Mouse (Mus musculus) cerebellum, adult 2 months (tissue): Measurements from ENCODE around the gene Lrrc7. TPM values are rescaled to one million over a fixed set of nuclear protein-coding genes. Genes with fewer than 3 reads are reported as not detected.

ENCODE experiments used
- DNase-seq, 2 experiments: peaks; one replicate each; pipeline ENCODE4 v3.0.0; 2021
- H3K27ac ChIP-seq: fragments of 200-500 bp; 2 replicates; pipeline ENCODE4 v1.5.1; 2012; ENCODE audit warnings: low read length, control low read depth, inconsistent platforms; ENCODE audit not compliant: insufficient read depth
- H3K27me3 ChIP-seq: fragments of 200-500 bp; 2 replicates; pipeline ENCODE4 v1.6.1; 2012; ENCODE audit warnings: inconsistent platforms, mild to moderate bottlenecking, low read length, moderate library complexity; ENCODE audit not compliant: control insufficient read depth, insufficient read depth
- H3K4me1 ChIP-seq: fragments of 200-500 bp; 2 replicates; pipeline ENCODE4 v1.6.1; 2011; ENCODE audit warnings: low read length; ENCODE audit not compliant: control insufficient read depth, insufficient read depth
- H3K4me3 ChIP-seq: fragments of 200-500 bp; replicated peaks from 2 replicates; pipeline ENCODE3; 2011; ENCODE audit warnings: mild to moderate bottlenecking, low read depth, low read length, control low read depth; ENCODE audit not compliant: insufficient read depth
- CTCF ChIP-seq: fragments of 200-500 bp; IDR thresholded peaks from 2 replicates; pipeline ENCODE4 v1.5.1; 2011; ENCODE audit warnings: low read depth, mild to moderate bottlenecking, control low read depth, low read length, moderate library complexity, borderline replicate concordance; ENCODE audit not compliant: insufficient read depth
- POLR2A ChIP-seq: fragments of 200-500 bp; IDR thresholded peaks from 2 replicates; pipeline ENCODE4 v1.6.1; 2011; ENCODE audit warnings: low read length, control low read depth, borderline replicate concordance; ENCODE audit not compliant: insufficient read depth
- WGBS: fragments of 180-500 bp; shearing (Covaris S2); methylation state at CpG from one replicate; pipeline ENCODE4 v1.1.7; 2018; 5-methylcytosine and 5-hydroxymethylcytosine counted together
- polyA plus RNA-seq: library from polyadenylated mRNA; depleted of rRNA; stranded (reverse); fragments of >200 nt; gene quantifications from 2 replicates; pipeline ENCODE4 v1.2.3, GENCODE M21; 2012

Gene Lrrc7
- polyA plus RNA-seq, 1 experiment, result 2.0 TPM

DNA sequence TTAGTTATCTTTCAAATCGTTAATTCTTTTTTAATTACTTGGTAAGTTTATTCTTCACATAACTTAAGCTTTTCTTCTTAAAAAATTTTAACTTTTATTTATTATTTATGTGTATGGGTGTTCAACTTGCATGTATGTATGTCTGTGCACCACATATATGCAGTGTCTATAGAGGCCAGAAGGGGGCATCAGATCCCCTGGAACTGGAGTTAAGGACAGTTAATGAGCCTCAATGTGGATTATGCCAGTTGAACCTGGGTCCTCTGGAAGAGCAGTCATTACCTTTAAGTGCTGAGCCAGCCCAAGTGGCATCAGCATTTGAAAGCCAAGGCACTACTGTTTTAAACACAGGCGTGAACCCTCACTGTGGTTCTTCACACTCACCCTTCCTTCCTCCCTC lies 352.0 kb downstream of the Lrrc7 start:
- WGBS, result 20% methylated on average over 2 of the region's 2 CpGs
- H3K27ac ChIP-seq, result no peak overlapping the region
- peak in 1 of 2 experiments; percentile 2 for DNase-seq
- H3K27me3 ChIP-seq, result no peaks in the 10 kb centered on the region
- H3K4me1 ChIP-seq, result no peaks in the 10 kb centered on the region
- TF ChIP-seq CTCF (peak; percentile 16; the same call in 1 of the 2 replicates), POLR2A (no peak)
- no peak overlapping the region for H3K4me3 ChIP-seq

- no peak overlapping the region for H3K27ac ChIP-seq
- TF ChIP-seq POLR2A (no peak), CTCF (no peak)
- no peaks in the 10 kb centered on the region for H3K4me1 ChIP-seq
- H3K4me3 ChIP-seq, result no peak overlapping the region
- no peak for DNase-seq
- no peaks in the 10 kb centered on the region for H3K27me3 ChIP-seq
- 59% methylated on average over 2 of the region's 2 CpGs for WGBS
Observed at GRCm38 (mm10) chr3:158207840-158208239, 354.2 kb downstream of the Lrrc7 start.

DNA sequence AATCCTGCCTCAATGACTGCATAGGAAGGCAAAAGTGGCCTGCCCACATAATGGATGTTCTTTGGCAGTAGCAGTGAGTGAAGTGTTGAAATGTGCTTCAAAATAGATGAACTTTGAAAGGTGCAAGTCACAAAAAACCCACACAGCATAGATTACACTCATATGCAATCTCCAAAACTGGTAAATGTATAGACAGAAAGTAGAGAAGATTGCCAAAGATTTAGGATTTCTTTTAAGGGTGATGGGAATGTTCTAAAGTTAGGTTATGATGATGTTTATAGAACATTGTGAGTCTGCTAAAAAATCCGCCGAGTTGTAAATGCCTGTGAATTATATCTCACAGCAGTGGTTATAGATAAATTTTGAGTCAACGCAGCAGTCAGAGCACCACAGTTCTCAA lies 359.2 kb downstream of the Lrrc7 start:
- H3K4me1 ChIP-seq, result no peaks in the 10 kb centered on the region
- no peak overlapping the region for H3K27ac ChIP-seq
- H3K27me3 ChIP-seq, result no peaks in the 10 kb centered on the region
- no peak overlapping the region for H3K4me3 ChIP-seq
- no peak for TF ChIP-seq POLR2A
- TF ChIP-seq CTCF, result no peak
- WGBS, result 92% methylated on average over 3 of the region's 3 CpGs
- no peak for DNase-seq

DNA sequence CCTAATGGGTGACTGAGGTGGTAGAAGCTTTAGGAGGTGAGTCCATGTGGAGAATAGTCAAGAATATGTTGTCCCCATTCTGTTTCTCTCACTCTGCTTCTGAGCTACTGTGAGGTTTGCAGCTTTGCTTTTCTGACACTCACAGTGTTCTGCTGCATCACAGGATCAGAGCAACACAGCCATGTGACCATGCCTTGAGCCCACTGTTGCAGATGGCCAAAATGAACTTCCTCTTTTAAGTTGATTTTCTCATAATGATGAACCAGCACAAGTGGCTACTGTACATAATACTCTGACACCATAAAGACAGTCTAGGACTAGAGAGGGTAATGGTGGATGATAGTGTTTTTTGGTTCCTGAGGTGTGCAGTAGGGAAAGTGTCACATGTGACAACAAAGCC lies 366.6 kb downstream of the Lrrc7 start:
- Histone ChIP-seq H3K4me1 (no peaks in the 10 kb centered on the region), H3K27ac (no peak overlapping the region), H3K4me3 (no peak overlapping the region), H3K27me3 (no peaks in the 10 kb centered on the region)
- no peak for DNase-seq
- TF ChIP-seq CTCF, result no peak
- no peak for TF ChIP-seq POLR2A

DNA sequence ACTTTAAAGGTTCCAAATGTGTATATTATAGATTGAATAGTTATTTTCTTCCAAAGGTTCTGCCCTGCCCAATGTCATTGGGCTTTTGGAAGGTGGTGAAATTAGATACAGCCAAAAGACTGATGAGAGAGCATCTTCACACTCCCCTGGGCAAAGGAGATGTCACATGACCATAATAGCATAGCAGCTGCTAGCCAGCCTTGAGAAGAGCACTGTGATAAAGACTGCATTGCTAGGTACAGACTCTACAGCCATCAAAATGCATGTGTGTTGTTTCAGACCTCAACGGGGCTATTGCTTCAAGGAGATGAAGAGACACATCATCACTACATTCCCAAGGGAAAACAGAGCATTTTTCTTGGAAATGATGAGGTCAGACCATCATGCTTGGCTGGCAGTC lies 368.8 kb downstream of the Lrrc7 start:
- 69% methylated on average over 1 of the region's 1 CpGs for WGBS
- H3K4me3 ChIP-seq, result no peak overlapping the region
- no peak for TF ChIP-seq POLR2A
- TF ChIP-seq CTCF, result no peak

DNA sequence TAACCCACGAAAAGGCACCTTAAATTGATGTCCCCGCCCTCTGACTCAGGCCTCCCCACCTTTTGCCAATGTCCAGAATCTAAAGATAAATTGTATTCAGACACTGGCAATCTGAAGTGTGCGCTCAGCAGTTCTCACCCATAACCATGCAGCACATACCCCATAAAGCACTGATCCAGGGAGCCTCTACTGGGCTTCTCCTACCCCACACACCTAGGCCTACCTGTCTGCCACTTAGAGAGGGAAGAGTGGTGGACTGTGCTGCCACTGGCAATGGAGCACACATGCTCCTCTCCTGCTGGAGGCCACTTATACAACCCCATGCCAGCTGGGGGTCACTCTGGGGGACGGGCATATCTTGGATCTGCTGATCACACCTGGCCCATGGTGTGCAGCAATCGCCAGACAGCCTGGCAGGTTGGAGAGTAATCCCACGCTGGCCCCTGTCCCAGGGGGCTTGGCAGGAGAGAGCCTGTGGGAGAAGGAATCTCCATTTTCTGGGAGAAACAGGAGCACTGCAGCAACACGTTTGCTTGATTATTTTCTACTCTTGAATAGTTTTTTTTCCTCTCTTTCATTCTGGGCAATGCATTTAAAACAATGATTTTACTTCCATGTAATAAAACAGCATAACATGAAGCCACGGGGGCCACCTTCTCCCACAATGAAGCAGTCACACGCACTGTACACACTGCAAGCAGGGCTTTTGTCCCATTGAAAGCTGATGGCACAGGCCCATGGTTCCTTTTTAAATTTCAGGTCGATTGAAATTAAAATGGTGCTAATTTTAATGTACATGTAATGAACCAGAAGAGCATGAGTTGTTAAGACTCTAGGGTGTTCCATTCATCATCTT lies 386.9 kb downstream of the Lrrc7 start:
- TF ChIP-seq CTCF, result no peak
- TF ChIP-seq POLR2A, result no peak
- H3K27me3 ChIP-seq, result no peaks in the 10 kb centered on the region
- 46% methylated on average over 10 of the region's 10 CpGs for WGBS
- DNase-seq, result no peak
- H3K4me1 ChIP-seq, result no peaks in the 10 kb centered on the region
- no peak overlapping the region for H3K27ac ChIP-seq
- no peak overlapping the region for H3K4me3 ChIP-seq

More for the DNA sequence above, 368.8 kb downstream of the Lrrc7 start:
- H3K4me1 ChIP-seq, result no peaks in the 10 kb centered on the region
- no peaks in the 10 kb centered on the region for H3K27me3 ChIP-seq
- no peak for DNase-seq
- H3K27ac ChIP-seq, result no peak overlapping the region

DNA sequence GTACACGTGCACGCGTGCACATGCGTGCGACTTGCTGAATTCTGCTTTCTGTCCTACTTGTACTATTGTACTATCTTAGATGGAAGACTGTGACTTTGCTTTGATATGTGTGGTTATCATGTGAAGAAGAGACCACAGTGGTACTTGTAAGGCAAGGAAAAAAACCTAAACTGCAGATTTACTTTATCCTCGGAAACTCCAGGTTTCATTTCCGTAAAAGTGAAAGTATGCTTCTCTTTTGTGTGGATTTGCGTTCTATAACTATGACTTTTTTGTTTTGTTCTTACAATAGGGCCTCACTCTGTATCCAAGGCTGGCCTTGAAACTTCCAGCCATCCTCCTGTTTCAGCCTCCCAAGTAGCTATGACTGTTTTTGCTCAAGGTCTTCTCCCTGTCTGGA lies 392.8 kb downstream of the Lrrc7 start:
- H3K4me3 ChIP-seq, result no peak overlapping the region
- no peak for TF ChIP-seq CTCF
- TF ChIP-seq POLR2A, result no peak
- H3K4me1 ChIP-seq, result no peaks in the 10 kb centered on the region
- WGBS, result 98% methylated on average over 8 of the region's 8 CpGs
- no peak overlapping the region for H3K27ac ChIP-seq
- no peak for DNase-seq
- no peaks in the 10 kb centered on the region for H3K27me3 ChIP-seq

DNA sequence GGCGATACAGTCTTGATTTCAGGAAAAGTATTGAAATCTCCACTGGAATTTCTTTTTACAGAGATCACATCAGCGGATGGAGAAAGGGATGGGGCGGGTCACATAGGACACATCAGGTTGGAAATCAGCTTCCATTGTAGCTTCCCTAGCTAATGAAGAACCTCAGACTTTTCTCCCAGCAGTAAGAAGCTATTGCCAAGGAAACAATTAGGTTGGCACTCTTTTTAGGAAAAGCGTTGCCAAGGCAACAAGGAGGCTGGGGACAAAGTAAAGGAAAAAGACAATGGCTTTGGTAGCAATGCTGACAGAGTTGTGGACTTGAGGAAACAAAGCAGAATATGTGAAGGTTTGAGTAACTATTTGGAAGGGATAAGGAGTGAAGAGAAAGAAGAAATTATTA lies 393.6 kb downstream of the Lrrc7 start:
- no peak for DNase-seq
- Histone ChIP-seq H3K27me3 (no peaks in the 10 kb centered on the region), H3K4me3 (no peak overlapping the region), H3K27ac (no peak overlapping the region), H3K4me1 (no peaks in the 10 kb centered on the region)
- 71% methylated on average over 4 of the region's 4 CpGs for WGBS
- TF ChIP-seq POLR2A (no peak), CTCF (no peak)

- no peak overlapping the region for H3K27ac ChIP-seq
- no peaks in the 10 kb centered on the region for H3K27me3 ChIP-seq
- TF ChIP-seq POLR2A (no peak), CTCF (no peak)
- no peaks in the 10 kb centered on the region for H3K4me1 ChIP-seq
- no peak for DNase-seq
- no peak overlapping the region for H3K4me3 ChIP-seq
Observed at GRCm38 (mm10) chr3:158165004-158165403, 397.0 kb downstream of the Lrrc7 start.
